24 mouse cellular contexts compared by ENCODE assay signal in the genomic region with DNA sequence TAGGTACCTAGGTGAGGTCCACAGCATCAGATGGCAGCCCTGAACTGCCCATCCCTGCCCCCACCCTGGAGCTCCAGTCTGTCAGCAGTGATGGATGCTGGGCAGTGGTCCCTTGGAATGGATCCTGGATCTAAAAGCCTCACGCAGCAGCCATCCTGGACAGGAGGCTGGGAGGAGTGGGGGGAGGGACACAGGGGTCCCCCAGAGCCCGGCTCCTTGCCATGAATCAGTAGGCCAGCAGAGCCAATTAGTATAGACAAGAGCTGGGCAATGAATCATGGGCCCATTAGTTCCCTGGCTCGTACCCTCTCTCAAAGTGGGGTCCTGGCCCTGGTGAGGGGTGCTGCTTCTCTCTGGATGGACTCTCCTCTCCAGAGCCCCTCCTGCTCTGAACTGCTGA. TPM values are rescaled to one million over a fixed set of nuclear protein-coding genes. Genes with fewer than 3 reads are reported as not detected.
DNase-seq lines count a peak whose midpoint lies in the region; ATAC-seq and TF ChIP-seq lines count a peak whose summit lies in the region.
"Had no signal": no experiment of that assay in that cellular context is flagged by ENCODE, and none has a peak within 500 bp of the region (broad histone marks: within the 10 kb centered on the region; RNA-seq: fewer than 3 reads in every experiment).

No protein-coding gene starts in this region.

- no peak for TF ChIP-seq CTCF in forebrain, postnatal 0 days (IDR thresholded peaks at IDR 0.05; ENCODE audit: low read depth)
- no peak for TF ChIP-seq CTCF in brain, embryonic 14.5 days (IDR thresholded peaks at IDR 0.05; ENCODE audit: borderline replicate concordance, extremely low read depth, insufficient read depth, insufficient read length)

- no peaks in the 10 kb centered on the region for H3K27me3 ChIP-seq in forebrain, postnatal 0 days (ENCODE audit: insufficient read depth, low read length)
- peaks cover 63% of the 10 kb centered on the region for H3K27me3 ChIP-seq in forebrain, embryonic 10.5 days (ENCODE audit: poor library complexity, severe bottlenecking)
- H3K27me3 ChIP-seq in limb, embryonic 10.5 days (ENCODE audit: low read depth, poor library complexity, severe bottlenecking), result peaks cover 49% of the 10 kb centered on the region
- H3K27me3 ChIP-seq: embryonic facial prominence, embryonic 12.5 days; stomach, embryonic 15.5 days had no signal

- no peaks in the 10 kb centered on the region for H3K36me3 ChIP-seq in forebrain, postnatal 0 days (ENCODE audit: insufficient read depth)
- H3K36me3 ChIP-seq in forebrain, embryonic 10.5 days (replicated peaks), result no peaks in the 10 kb centered on the region
- no peaks in the 10 kb centered on the region for H3K36me3 ChIP-seq in limb, embryonic 10.5 days
- H3K36me3 ChIP-seq: embryonic facial prominence, embryonic 12.5 days; heart, embryonic 15.5 days; intestine, embryonic 15.5 days; liver, embryonic 13.5 days; midbrain, embryonic 12.5 days; stomach, embryonic 15.5 days had no signal

- TF ChIP-seq POLR2A in brain, embryonic 14.5 days (IDR thresholded peaks at IDR 0.05; ENCODE audit: borderline replicate concordance, extremely low read depth, insufficient read depth, insufficient read length, poor library complexity, severe bottlenecking), result no peak

- peak; percentile 27 for DNase-seq in forebrain, postnatal 0 days
- no peak for DNase-seq in forebrain, embryonic 10.5 days (ENCODE audit: extremely low spot score, low spot score)
- DNase-seq in layer of hippocampus, postnatal 10 days (ENCODE audit: low spot score in 2 of 2), result peak; percentile 26 to 51
- no peak for DNase-seq in layer of hippocampus, adult 9-11 months
- DNase-seq in brain, embryonic 14.5 days (ENCODE audit: low read depth), result peak; percentile 81
- DNase-seq in limb, embryonic 10.5 days (ENCODE audit: low spot score), result no peak
- DNase-seq: adrenal gland, postnatal 14 days; cerebellum, adult 9-11 months; gastrocnemius, postnatal 36 days; heart, postnatal 36 days; kidney, adult 9 months; kidney, postnatal 14 days; layer of hippocampus, postnatal 36 days; liver, embryonic 13.5 days; lung, adult 2 months; lung, postnatal 14 days; thymus, postnatal 36 days had no signal

- WGBS in forebrain, postnatal 0 days, result 42% methylated on average over 3 of the region's 3 CpGs
- 81% methylated on average over 3 of the region's 3 CpGs for WGBS in forebrain, embryonic 10.5 days
- WGBS in limb, embryonic 10.5 days, result 24% methylated on average over 3 of the region's 3 CpGs

- no peaks in the 10 kb centered on the region for H3K4me1 ChIP-seq in forebrain, postnatal 0 days (ENCODE audit: insufficient read depth)
- peaks cover 48% of the 10 kb centered on the region for H3K4me1 ChIP-seq in forebrain, embryonic 10.5 days
- peaks cover 91% of the 10 kb centered on the region for H3K4me1 ChIP-seq in limb, embryonic 10.5 days

- H3K9ac ChIP-seq in forebrain, postnatal 0 days, result no peak overlapping the region
- H3K9ac ChIP-seq: embryonic facial prominence, embryonic 12.5 days; heart, embryonic 15.5 days; intestine, embryonic 15.5 days; liver, embryonic 13.5 days; midbrain, embryonic 12.5 days; stomach, embryonic 15.5 days had no signal

- no peak overlapping the region for H3K27ac ChIP-seq in forebrain, postnatal 0 days (ENCODE audit: low read depth, low read length)
- no peak overlapping the region for H3K27ac ChIP-seq in forebrain, embryonic 10.5 days
- H3K27ac ChIP-seq in limb, embryonic 10.5 days, result peak overlapping the region; percentile 5; the same call in 1 of the 2 replicates
- H3K27ac ChIP-seq: embryonic facial prominence, embryonic 12.5 days; heart, embryonic 15.5 days; intestine, embryonic 15.5 days; liver, embryonic 13.5 days; midbrain, embryonic 12.5 days; stomach, embryonic 15.5 days had no signal

- H3K9me3 ChIP-seq in forebrain, postnatal 0 days (ENCODE audit: low read length), result no peaks in the 10 kb centered on the region
- no peaks in the 10 kb centered on the region for H3K9me3 ChIP-seq in forebrain, embryonic 10.5 days
- H3K9me3 ChIP-seq in limb, embryonic 10.5 days (replicated peaks), result no peaks in the 10 kb centered on the region
- H3K9me3 ChIP-seq: embryonic facial prominence, embryonic 12.5 days; heart, embryonic 15.5 days; intestine, embryonic 15.5 days; liver, embryonic 13.5 days; midbrain, embryonic 12.5 days; stomach, embryonic 15.5 days had no signal

- ATAC-seq in forebrain, postnatal 0 days, result peak; percentile 40
- no peak for ATAC-seq in CD4-positive, CD25-positive, alpha-beta regulatory T cell, adult 4 months
- ATAC-seq: intestine, embryonic 15.5 days had no signal

- no peak overlapping the region for H3K4me2 ChIP-seq in forebrain, postnatal 0 days (ENCODE audit: low read depth)
- H3K4me2 ChIP-seq: embryonic facial prominence, embryonic 12.5 days; heart, embryonic 15.5 days; intestine, embryonic 15.5 days; liver, embryonic 13.5 days; midbrain, embryonic 12.5 days; stomach, embryonic 15.5 days had no signal

- no peak overlapping the region for H3K4me3 ChIP-seq in forebrain, postnatal 0 days (ENCODE audit: low read depth, low read length)
- H3K4me3 ChIP-seq in forebrain, embryonic 10.5 days, result no peak overlapping the region
- H3K4me3 ChIP-seq in limb, embryonic 10.5 days, result no peak overlapping the region
- H3K4me3 ChIP-seq: embryonic facial prominence, embryonic 12.5 days; heart, embryonic 15.5 days; intestine, embryonic 15.5 days; liver, embryonic 13.5 days; midbrain, embryonic 12.5 days; stomach, embryonic 15.5 days had no signal

RNA-seq across cellular contexts. Expression of a gene that starts 31.5 kb away (rescaled TPM):
- 5.8 and 8.2 TPM in 2 replicates for total RNA-seq in forebrain, postnatal 0 days (2014; rRNA removed)
- 4.5 and 6.0 TPM in 2 replicates for polyA plus RNA-seq in forebrain, postnatal 0 days (2015; fragmentation: Nextera tagmentation; extraction: Ambion mirVana)
- 12.3 and 14.6 TPM in 2 replicates for polyA plus RNA-seq in forebrain, embryonic 10.5 days (2016; fragmentation: Nextera tagmentation; extraction: Ambion mirVana)
- total RNA-seq in layer of hippocampus, postnatal 10 days (2021), result 1 to 10 TPM; 2.4 to 3.6 TPM
- polyA plus RNA-seq in brain, embryonic 14.5 days (2012; rRNA removed), result 17.2 and 42.3 TPM in 2 replicates
- 9.7 and 16.3 TPM in 2 replicates for polyA plus RNA-seq in limb, embryonic 10.5 days (2016; fragmentation: Nextera tagmentation; extraction: Ambion mirVana)
- not detected for polyA plus RNA-seq in CD4-positive, CD25-positive, alpha-beta regulatory T cell, adult 4 months (2017; shearing (Covaris generic))
- total RNA-seq: megakaryocyte progenitor cell, adult 5-6 weeks had no signal

RNA-seq across cellular contexts. Expression of a gene that starts 47.7 kb away (rescaled TPM):
- total RNA-seq in forebrain, postnatal 0 days (2014; rRNA removed), result 130 and 149 TPM in 2 replicates
- 192 and 197 TPM in 2 replicates for polyA plus RNA-seq in forebrain, postnatal 0 days (2015; fragmentation: Nextera tagmentation; extraction: Ambion mirVana)
- polyA plus RNA-seq in forebrain, embryonic 10.5 days (2016; fragmentation: Nextera tagmentation; extraction: Ambion mirVana), result 273 and 276 TPM in 2 replicates
- 100 to 1,000 TPM; 110 to 124 TPM for total RNA-seq in layer of hippocampus, postnatal 10 days (2021)
- 172 and 205 TPM in 2 replicates for polyA plus RNA-seq in brain, embryonic 14.5 days (2012; rRNA removed)
- polyA plus RNA-seq in limb, embryonic 10.5 days (2016; fragmentation: Nextera tagmentation; extraction: Ambion mirVana), result 293 and 361 TPM in 2 replicates
- polyA plus RNA-seq in CD4-positive, CD25-positive, alpha-beta regulatory T cell, adult 4 months (2017; shearing (Covaris generic)), result 100 to 1,000 TPM; 132 to 177 TPM

Comparison
In these comparisons a context has a peak if more than half of its experiments do, and no peak if none do; other contexts are left out.
1. DNase-seq: peak in forebrain, postnatal 0 days (single experiment), layer of hippocampus, postnatal 10 days (2 of 2) and brain, embryonic 14.5 days (single experiment); none in forebrain, embryonic 10.5 days (single experiment), layer of hippocampus, adult 9-11 months (single experiment) and limb, embryonic 10.5 days (single experiment).